Mouse (Mus musculus) liver, postnatal 0 days (tissue): ENCODE data around the gene Nosip. TPM values are rescaled to one million over a fixed set of nuclear protein-coding genes. Genes with fewer than 3 reads are reported as not detected.
A peak's percentile ranks its signal among the peaks of the same experiment; 100 is the strongest.

Experiments
- ATAC-seq: fragments of 200-750 bp; cut with Nextera tagmentation; 2 replicates; pipeline ENCODE4 v1.8.0; 2017; ENCODE audit warnings: mild to moderate bottlenecking, moderate library complexity
- DNase-seq: peaks from one replicate; pipeline ENCODE4 v3.0.0-alpha.2; 2016
- H3K27ac ChIP-seq: fragments of 300-500 bp; sonication (generic); 2 replicates; pipeline ENCODE4 v1.5.1; 2014; ENCODE audit warnings: antibody characterized with exemption, moderate library complexity, mild to moderate bottlenecking, low read depth
- H3K27me3 ChIP-seq: fragments of 300-500 bp; sonication (generic); 2 replicates; pipeline ENCODE4 v1.6.1; 2014; ENCODE audit warnings: low read length, control low read depth, mixed read lengths; ENCODE audit not compliant: insufficient read depth
- H3K36me3 ChIP-seq: fragments of 300-500 bp; sonication (generic); replicated peaks from 2 replicates; pipeline ENCODE4 v1.6.1; 2014; ENCODE audit warnings: mild to moderate bottlenecking, control low read depth, low read length, moderate library complexity, mixed read lengths; ENCODE audit not compliant: insufficient read depth
- H3K4me1 ChIP-seq: fragments of 300-500 bp; sonication (generic); 2 replicates; pipeline ENCODE4 v1.6.1; 2014; ENCODE audit warnings: antibody characterized with exemption, mild to moderate bottlenecking, control low read depth; ENCODE audit not compliant: insufficient read depth
- H3K4me2 ChIP-seq: fragments of 300-500 bp; sonication (generic); 2 replicates; pipeline ENCODE4 v1.6.1; 2014; ENCODE audit warnings: low read depth, mild to moderate bottlenecking, low read length, moderate library complexity, mixed read lengths
- H3K4me3 ChIP-seq: fragments of 300-500 bp; sonication (generic); 2 replicates; pipeline ENCODE4 v1.5.1; 2014; ENCODE audit warnings: low read depth, low read length
- H3K9ac ChIP-seq: fragments of 300-500 bp; sonication (generic); replicated peaks from 2 replicates; pipeline ENCODE4 v1.6.1; 2014; ENCODE audit warnings: mild to moderate bottlenecking, moderate library complexity
- H3K9me3 ChIP-seq: fragments of 300-500 bp; sonication (generic); 2 replicates; pipeline ENCODE4 v1.6.1; 2016; ENCODE audit warnings: mild to moderate bottlenecking, control low read depth, low read length, mixed read lengths
- CTCF ChIP-seq: sonication (generic); IDR thresholded peaks from 2 replicates; pipeline ENCODE4 v1.5.1; 2016; ENCODE audit warnings: antibody characterized with exemption, low read depth
- EP300 ChIP-seq: IDR thresholded peaks from 2 replicates; pipeline ENCODE4 v1.6.1; 2016; ENCODE audit warnings: antibody characterized with exemption, low read depth, mild to moderate bottlenecking
- WGBS: fragments of 180-500 bp; shearing (Covaris S2); extraction: QIAGEN DNeasy Blood & Tissue Kit; methylation state at CpG from one replicate; pipeline ENCODE4 v1.1.7; 2014; ENCODE audit not compliant: insufficient replicate concordance; 5-methylcytosine and 5-hydroxymethylcytosine counted together
- polyA plus RNA-seq: library from polyadenylated mRNA; unstranded; fragments of >200 nt; fragmentation: Nextera tagmentation; extraction: Ambion mirVana; gene quantifications from 2 replicates; pipeline ENCODE4 v1.2.1, GENCODE M21; 2015

The Nosip gene
- polyA plus RNA-seq, 1 experiment from 2014 or later, result 22.2 TPM

DNA sequence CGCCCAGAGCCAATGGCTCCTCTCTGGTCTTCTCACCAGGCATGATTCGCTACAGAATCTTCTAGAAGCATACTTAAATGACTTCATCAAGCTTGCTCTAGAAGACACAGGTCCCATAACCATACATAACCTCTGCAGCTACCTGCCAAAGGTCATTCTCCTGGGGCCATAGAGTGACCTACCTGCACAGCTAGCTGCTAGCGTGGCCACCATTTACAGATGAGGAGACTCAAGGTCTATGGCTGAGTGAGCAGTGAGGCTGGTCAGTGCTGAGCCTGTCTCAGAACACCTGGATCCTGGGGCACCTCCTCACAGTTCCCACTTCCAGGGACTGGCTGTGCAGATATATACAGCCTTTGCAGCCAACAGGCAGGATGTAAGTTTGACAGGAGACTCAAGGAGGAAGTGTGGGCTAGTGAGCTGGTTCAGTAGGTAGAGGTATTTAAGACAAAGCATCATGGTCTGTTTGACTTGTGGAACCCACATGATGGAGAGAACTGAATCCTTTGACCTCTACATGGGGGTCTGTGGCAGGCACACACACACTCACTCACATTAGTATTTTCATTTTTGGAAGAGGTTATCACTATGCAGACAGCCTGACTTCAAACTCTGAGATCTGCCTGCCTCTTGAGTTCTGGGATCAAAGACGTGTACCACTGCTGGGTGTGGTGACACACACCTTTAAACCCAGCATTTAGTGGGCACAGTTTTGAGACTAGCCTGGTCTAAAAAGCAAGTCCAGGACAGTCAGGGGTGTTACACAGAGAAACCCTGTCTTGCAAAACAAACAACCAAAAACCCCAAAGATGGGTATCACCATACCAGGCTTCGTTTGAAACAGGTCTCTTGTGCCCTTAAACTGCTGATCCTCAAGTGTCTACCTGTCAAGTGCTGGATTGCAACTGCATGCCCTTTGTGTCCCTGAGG is 57.8 kb downstream of the Nosip start:
- Histone ChIP-seq H3K36me3 (peaks cover 33% of the 10 kb centered on the region), H3K9me3 (no peaks in the 10 kb centered on the region), H3K27ac (no peak overlapping the region), H3K4me2 (no peak overlapping the region), H3K4me3 (no peak overlapping the region), H3K27me3 (no peaks in the 10 kb centered on the region), H3K9ac (no peak overlapping the region; the same call in 1 of the 2 replicates), H3K4me1 (peaks cover 31% of the 10 kb centered on the region)
- TF ChIP-seq EP300 (no peak), CTCF (no peak)
- ATAC-seq (no peak), DNase-seq (no peak)
- 66% methylated on average over 5 of the region's 5 CpGs for WGBS

DNA sequence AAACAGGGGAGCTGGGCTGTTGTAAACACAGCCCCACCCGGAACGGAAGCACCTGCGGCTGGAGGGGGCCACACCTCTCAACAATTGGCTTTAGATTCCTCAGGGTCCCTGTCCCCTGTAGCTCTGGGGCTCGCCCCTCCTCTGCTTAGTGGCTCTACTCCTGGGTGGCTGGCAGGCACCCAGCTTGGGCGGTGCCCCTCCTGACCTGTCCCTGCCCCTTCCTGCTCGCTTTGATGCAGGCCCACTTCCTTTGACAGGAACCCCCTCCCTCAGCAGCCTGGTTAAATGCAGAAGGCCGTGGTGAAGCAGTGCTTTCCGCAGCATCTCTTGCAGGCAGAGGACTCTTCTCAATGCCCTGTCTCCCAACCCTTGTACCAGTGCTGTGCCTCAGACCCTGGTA is 59.2 kb downstream of the Nosip start:
- ATAC-seq (no peak), DNase-seq (peak; percentile 49)
- TF ChIP-seq EP300 (no peak), CTCF (no peak)
- H3K36me3 ChIP-seq, result peaks cover 47% of the 10 kb centered on the region
- no peaks in the 10 kb centered on the region for H3K9me3 ChIP-seq
- WGBS, result 40% methylated on average over 8 of the region's 8 CpGs
- no peak overlapping the region for H3K4me3 ChIP-seq
- H3K9ac ChIP-seq, result no peak overlapping the region; the same call in 1 of the 2 replicates
- H3K27ac ChIP-seq, result no peak overlapping the region
- H3K4me1 ChIP-seq, result peaks cover 39% of the 10 kb centered on the region
- peak overlapping the region; percentile 27; the same call in 1 of the 2 replicates for H3K4me2 ChIP-seq
- H3K27me3 ChIP-seq, result no peaks in the 10 kb centered on the region

DNA sequence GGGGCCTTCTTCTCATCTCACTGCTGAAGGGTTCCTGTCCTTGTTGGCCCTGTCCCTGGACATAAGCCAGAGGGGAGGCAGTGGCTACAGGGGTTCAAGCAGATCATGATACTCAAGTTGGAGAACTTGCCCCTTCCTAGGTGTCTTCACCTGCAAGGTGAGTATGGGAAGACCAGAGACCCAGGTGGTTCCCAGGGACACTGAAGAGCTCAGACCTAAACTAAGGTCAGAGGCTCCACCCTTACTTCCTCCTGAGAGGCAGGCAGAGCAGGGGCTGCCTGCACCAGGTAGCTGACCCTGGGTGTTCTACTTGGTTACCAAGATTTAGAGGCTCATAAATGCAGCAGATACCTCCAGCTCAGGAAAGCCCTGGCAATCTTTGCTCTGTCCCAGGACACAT is 59.7 kb downstream of the Nosip start:
- H3K4me1 ChIP-seq, result peaks cover 45% of the 10 kb centered on the region
- no peak for ATAC-seq
- TF ChIP-seq EP300 (no peak), CTCF (no peak)
- peak overlapping the region; percentile 35; the same call in 1 of the 2 replicates for H3K9ac ChIP-seq
- no peak for DNase-seq
- no peak overlapping the region for H3K4me3 ChIP-seq
- peak overlapping the region; percentile 27; the same call in 1 of the 2 replicates for H3K4me2 ChIP-seq
- H3K9me3 ChIP-seq, result no peaks in the 10 kb centered on the region
- H3K27ac ChIP-seq, result no peak overlapping the region
- H3K36me3 ChIP-seq, result peaks cover 53% of the 10 kb centered on the region
- no peaks in the 10 kb centered on the region for H3K27me3 ChIP-seq

DNA sequence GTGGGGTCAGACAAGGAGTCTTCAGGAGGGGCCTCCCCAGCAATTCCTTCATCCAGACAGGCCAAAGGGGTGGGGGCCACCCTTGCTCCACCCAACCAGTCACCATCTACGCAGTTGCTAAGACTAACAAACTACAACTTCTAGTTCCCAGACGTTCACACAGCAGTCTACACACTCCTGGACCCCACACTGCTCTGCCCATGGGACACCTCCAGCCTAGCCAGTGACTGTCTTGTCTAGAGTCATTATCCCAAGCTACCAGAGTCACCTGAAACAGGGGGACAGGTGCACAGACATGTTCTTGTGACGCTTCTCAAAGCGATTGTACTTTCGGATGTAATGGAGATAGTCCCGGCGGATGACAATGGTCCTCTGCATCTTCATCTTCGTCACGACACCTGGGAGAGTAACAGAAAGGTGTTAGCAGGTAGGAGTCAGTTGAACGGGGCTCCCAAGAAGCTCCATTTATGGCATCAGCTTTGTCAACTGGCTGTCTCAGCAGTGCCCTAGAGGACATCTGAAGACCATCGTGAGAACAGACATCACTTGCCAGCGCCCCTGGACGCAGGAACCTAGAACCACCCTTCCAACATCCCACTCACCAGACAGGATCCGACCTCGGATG is 60.4 kb downstream of the Nosip start:
- H3K9ac ChIP-seq, result peak overlapping the region; percentile 93
- H3K4me2 ChIP-seq, result peak overlapping the region; percentile 89
- no peak for TF ChIP-seq CTCF
- TF ChIP-seq EP300, result no peak
- WGBS, result 70% methylated on average over 15 of the region's 15 CpGs
- ATAC-seq (no peak), DNase-seq (no peak)
- H3K36me3 ChIP-seq, result peaks cover 56% of the 10 kb centered on the region
- H3K27me3 ChIP-seq, result no peaks in the 10 kb centered on the region
- H3K27ac ChIP-seq, result peak overlapping the region; percentile 25; the same call in 1 of the 2 replicates
- peak overlapping the region; percentile 78 for H3K4me3 ChIP-seq
- no peaks in the 10 kb centered on the region for H3K9me3 ChIP-seq
- H3K4me1 ChIP-seq, result peaks cover 50% of the 10 kb centered on the region

DNA sequence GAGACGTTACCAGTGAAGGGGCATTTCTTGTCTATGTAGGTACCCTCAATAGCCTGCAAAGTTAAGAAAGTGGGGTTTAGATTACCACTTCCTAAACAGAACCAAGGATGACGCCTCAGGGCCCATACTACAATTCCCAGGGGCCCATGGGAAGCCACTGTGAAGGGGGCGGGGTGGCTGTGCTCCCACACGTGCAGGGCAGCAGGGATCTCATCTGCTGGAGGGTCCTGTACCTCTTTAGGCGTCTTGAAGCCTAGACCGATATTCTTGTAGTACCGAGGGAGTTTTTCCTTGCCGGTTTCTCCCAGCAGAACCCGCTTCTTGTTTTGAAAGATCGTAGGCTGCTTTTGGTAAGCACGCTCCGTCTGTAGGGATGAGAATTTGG is 60.9 kb downstream of the Nosip start:
- no peak for TF ChIP-seq CTCF
- TF ChIP-seq EP300, result no peak
- ATAC-seq, result no peak
- WGBS, result 12% methylated on average over 12 of the region's 12 CpGs
- no peaks in the 10 kb centered on the region for H3K27me3 ChIP-seq
- H3K4me3 ChIP-seq, result peak overlapping the region; percentile 78
- peak overlapping the region; percentile 93 for H3K9ac ChIP-seq
- H3K4me1 ChIP-seq, result peaks cover 50% of the 10 kb centered on the region
- peak overlapping the region; percentile 89 for H3K4me2 ChIP-seq
- no peaks in the 10 kb centered on the region for H3K9me3 ChIP-seq
- H3K27ac ChIP-seq, result peak overlapping the region; percentile 89
- DNase-seq, result peak; percentile 72
- peaks cover 56% of the 10 kb centered on the region for H3K36me3 ChIP-seq
